Mouse (Mus musculus) T-helper 1 cell (primary cell): ENCODE measurements around the gene Fmo1.

Experiments used
- in situ Hi-C: fragments of 300-600 bp; cut with MboI, MseI; formaldehyde crosslinking; loops from one replicate; pipeline ENCODE4 v1.15.1; 2025; ENCODE audit warnings: high pct_unique_total_duplicates

Fmo1 gene

DNA sequence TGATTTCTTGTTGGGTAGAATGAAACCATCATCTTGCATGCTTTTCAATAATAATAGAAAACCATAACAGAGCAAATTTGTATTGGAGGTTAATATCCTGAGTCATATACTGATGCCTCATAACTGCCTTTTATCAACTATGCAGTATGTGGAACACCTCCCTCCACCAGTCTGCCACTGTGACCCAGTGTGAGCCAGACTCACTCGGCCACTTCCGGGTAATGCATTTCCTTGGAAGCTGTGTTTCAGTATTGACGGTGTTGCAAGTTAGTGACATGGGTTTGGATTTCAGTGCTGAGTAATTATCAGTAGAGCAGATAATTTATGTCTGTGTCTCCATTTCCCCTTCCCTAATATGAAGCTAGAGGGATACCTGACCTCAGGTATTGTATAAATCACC lies 2.8 kb downstream of the Fmo1 start:
- in situ Hi-C loops: no loop called here

- in situ Hi-C loops: no loop called here
Observed at GRCm38 (mm10) chr1:162862328-162862727, 4.1 kb downstream of the Fmo1 start.

DNA sequence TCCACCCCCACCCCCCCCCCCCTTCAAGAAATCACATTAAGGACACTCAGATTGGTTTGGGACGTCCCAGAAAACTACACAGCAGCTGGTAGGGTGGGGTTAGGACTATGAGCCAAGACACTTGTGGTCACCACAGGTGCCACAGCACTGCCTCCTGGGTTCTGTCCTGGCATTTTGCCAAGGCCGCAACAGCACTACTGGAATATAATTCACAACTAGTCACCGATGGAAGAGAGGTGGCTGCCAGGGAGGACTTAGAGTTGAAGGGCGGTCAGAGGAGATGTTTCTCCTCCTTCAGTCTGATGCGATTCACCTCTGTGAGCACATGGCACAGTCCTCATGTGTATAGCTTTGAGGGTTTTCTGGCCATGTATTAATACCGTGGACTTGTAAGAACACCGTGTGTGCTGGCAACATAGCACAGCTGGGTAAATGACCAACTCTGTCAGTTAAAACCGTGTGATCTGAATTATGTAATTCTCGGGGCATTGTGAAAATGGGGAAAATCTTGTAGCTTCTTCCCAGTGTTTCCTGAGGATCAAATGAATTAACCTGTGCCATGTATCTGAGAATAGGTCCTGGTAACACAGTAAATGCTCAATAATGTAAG lies 6.3 kb downstream of the Fmo1 start:
- in situ Hi-C loops: no loop called here

DNA sequence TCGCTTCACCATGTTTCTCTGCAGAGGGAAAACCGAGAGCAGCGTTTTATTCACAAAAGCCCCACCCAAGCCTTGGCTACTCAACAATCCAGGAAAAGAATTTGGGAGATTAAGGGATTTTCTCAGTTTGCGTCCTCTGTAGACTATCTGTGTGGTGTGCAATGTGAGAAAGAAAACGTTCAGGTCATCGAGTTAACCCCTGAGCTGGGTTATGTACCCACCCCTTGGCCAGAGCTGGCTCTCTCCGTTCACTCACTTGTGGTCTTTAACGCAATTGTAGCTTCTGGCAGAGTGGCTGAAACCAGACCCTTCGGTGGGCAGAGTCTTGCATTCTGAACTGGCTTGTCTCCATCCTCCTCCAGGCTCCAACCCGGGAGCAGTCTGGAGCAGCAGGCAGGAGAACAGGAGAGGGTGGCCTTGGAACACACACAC lies 6.8 kb downstream of the Fmo1 start:
- in situ Hi-C loops: no loop called here

- in situ Hi-C loops: no loop called here
Observed at GRCm38 (mm10) chr1:162858748-162859130, 7.7 kb downstream of the Fmo1 start.

- in situ Hi-C loops: no loop called here
Observed at GRCm38 (mm10) chr1:162857766-162858747, 8.4 kb downstream of the Fmo1 start.

DNA sequence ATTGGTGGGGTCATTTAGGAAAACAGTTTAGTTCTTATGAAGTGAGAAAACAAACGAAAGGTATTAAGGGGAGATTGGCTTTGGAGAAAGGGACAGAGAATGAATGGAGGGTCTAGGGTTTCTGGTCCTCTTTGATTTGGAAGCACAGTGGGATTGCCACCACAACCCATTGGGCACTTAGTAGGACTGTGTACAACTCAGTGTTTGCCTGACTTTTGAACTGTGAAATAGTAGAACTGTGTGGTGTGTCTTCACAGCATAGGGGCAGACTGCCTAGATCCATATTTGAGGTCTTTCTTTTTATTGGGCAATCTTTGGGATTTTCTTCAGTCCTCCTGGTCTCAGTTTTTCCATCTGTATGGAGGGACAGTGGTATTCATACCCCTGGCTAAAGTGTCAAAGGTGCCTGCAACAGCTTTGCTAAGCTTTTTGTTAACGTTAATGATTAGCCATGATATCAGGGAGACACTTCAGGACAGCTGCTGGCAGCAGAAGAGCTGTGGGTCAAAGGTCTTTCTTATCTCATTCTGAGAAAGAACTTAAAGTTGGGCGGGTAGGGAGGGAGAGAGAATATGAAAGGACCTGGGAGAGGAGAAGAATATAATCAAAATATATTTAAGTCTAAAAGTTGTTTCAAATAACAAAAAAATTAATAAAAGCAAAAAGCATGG lies 12.5 kb downstream of the Fmo1 start:
- in situ Hi-C loops: no loop called here

GRCm38 (mm10) chr1:162847554-162847953 lies 18.9 kb downstream of the Fmo1 start:
- in situ Hi-C loops: no loop called here

- in situ Hi-C loops: no loop called here
Observed at GRCm38 (mm10) chr1:162840211-162840610, 26.2 kb downstream of the Fmo1 start.

DNA sequence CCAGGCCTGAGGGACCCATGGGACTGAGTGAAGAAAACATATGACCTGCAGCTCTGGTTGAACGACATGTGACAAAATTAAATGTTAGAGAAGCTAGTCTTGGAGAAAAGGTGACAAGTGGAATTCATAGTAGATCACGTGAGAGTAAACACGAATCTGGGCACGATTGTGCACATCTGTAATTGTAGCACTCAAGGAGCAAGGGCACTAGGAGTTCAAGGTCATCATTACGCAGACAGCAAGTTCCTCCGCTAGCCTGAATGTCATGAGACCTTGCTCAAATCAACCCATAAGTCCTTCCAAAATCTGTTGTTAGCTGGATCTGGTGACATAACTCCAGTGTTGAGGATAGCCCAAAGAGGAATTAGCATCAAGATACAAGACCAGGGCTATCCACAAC lies 27.4 kb downstream of the Fmo1 start:
- in situ Hi-C loops: no loop called here

GRCm38 (mm10) chr1:162834342-162834741 lies 32.1 kb downstream of the Fmo1 start:
- in situ Hi-C loops: no loop called here

GRCm38 (mm10) chr1:162832574-162832953 lies 33.8 kb downstream of the Fmo1 start:
- in situ Hi-C loops: no loop called here

DNA sequence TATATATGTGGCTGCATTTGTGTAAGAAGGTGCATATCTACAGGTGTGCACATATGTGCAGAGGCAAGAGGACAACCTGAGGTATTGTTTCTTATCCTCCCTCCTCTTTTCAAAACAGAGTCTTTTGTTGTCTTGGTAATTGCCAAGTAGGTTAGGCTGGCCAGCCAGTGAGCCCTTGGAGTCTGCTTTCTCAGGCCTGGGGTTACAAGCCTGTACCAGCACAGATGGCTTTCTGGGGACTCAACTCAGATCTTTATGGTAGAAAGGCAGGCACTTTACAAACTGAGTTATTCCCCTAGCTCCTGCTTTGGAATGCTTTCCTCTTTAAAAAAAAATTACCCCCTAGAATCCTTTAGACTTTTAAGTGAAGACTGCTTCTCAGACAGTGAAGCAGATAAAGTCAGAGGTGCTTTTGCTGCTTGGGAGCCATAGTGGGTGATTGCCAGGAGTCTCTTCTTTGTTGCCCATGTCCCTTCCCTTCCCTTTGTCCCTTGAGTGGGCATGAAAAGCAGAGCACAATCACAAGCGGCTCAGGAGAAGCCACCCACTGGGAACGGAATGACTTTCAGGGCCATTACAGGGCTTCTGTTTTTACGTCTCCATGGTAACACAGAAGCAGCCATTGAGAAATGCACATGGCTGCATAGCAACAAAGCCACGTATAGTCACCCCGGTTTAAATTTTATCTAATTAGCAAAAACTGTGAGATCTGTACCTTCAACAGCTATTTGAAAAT lies 34.4 kb downstream of the Fmo1 start:
- in situ Hi-C loops: no loop called here

GRCm38 (mm10) chr1:162819280-162819679 lies 47.1 kb downstream of the Fmo1 start:
- in situ Hi-C loops: no loop called here

DNA sequence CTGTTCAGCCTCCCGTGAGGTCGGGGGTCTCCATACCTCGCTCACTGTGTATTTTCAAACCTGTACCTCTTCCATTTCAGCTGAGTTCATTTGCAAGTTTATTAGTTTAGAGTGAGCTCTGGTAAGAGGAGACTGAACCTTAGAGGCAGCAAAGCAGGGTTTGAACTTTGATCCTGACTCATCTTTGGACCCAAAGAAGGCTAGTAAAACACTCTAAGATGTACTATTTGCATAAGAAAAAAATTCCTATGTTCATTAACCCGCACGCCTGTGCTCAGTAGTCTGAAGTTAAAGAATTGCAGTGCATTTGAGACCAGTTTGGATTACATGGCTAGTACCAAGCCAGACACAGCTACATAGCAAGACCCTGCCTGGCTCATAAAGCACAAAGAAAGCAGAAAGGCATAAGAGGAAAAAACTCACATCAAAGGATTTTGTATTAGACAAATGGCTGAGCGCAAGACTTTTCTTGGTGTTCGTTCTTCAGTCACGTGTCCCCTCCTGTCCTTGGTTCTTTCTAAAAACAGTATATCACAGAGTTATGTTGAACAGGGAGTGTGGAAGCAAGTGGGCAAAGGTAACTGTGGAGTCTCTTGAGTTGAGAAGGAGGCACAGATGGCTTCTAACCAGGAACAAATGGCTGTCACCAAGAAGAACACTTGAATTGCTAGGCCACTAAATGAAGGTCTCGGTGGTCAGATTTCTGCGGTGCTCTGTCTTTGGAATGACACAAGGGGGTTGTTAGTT lies 50.9 kb downstream of the Fmo1 start:
- in situ Hi-C loops: no loop called here

DNA sequence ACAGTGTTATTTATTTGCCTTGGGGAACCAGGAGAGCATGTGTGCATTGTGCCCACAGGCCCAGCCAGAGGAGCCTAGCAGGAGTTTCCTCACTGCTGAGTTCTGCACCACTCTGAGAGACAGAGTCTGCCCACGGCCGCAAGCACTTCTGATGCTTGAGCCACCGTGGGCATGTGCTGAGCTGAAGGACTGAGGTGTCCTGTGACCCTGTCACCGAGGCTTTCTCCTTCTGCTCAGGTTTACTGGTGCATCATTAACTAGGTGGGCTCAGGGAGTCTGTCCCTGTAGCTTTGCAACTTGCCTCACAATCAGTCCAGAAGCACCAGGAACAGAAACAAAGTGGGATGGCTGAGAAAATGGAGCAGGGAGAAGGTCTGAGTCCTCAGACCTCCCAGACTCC lies 51.5 kb downstream of the Fmo1 start:
- in situ Hi-C loops: no loop called here

- in situ Hi-C loops: no loop called here
Observed at GRCm38 (mm10) chr1:162813836-162814156, 52.6 kb downstream of the Fmo1 start, which contains the start of gene Fmo4. Gene Fmo4 (minus strand): TSS chr1:162813972.

GRCm38 (mm10) chr1:162813143-162813835 lies 53.1 kb downstream of the Fmo1 start:
- in situ Hi-C loops: no loop called here

DNA sequence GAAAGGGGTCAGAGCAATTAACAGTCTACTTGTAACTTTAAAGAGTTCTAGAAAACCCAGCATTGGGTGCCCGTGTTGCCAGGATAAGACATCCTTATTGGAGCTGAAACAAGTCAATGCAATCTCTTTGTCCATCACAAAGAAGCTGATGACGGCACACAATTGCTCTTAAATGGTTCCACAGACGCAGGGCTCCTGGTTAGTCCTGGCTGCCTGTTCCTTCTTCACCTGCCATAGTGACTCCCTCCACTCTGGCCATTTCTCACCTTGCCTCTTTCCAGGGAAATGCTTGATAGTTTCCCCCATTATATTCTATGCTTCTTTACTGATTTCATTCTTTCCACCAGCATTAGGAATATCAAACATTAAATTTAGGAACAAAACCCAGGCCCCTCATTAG lies 57.9 kb downstream of the Fmo1 start:
- in situ Hi-C loops: loop anchor here (5.0 kb wide), 1 partner anchor 59 kb away; the partner anchor contains the start of gene Fmo1

DNA sequence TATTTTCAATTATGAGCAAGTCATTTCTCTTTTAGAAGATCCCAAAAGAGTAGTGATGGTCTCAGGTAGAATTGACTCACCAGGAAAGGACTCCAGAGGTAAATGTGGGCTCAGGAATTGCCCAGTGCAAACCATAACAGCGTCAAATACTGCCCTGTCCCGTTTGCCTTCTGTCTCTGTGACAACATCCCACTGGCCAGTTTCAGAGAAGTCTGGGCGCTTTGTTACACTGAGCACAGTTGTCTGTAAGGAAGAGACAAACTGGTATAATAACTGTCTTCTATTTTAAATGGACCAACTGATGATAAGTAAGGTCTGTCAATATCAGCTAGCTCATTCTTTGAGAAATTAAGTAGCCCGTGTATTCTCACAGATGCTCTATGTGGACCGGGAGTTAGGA lies 59.0 kb downstream of the Fmo1 start:
- in situ Hi-C loops: loop anchor here (5.0 kb wide), 1 partner anchor 60 kb away; the partner anchor contains the start of gene Fmo1
